Mouse (Mus musculus) cortical plate, adult 2 months (tissue): ENCODE measurements at regions not wholly inside any gene's neighbourhood (a gene's known extent, or its start where the extent isn't known, plus 50 kb on each side); places are given as distances from the start of the nearest gene placed in this dataset.

Experiments used
- H3K27ac ChIP-seq: fragments of 200-500 bp; 2 replicates; pipeline ENCODE4 v1.5.1; 2012; ENCODE audit warnings: low read length, control low read depth, inconsistent platforms; ENCODE audit not compliant: insufficient read depth
- H3K4me1 ChIP-seq: fragments of 200-500 bp; 2 replicates; pipeline ENCODE4 v1.6.1; 2011; ENCODE audit warnings: low read length; ENCODE audit not compliant: control insufficient read depth, insufficient read depth
- H3K4me3 ChIP-seq: fragments of 200-500 bp; 2 replicates; pipeline ENCODE4 v1.5.1; 2011; ENCODE audit warnings: mild to moderate bottlenecking, low read length, control low read depth; ENCODE audit not compliant: insufficient read depth
- CTCF ChIP-seq: fragments of 200-500 bp; IDR thresholded peaks from 2 replicates; pipeline ENCODE4 v1.5.1; 2011; ENCODE audit warnings: mild to moderate bottlenecking, control low read depth, low read length; ENCODE audit not compliant: insufficient read depth; ENCODE audit errors: extremely low read depth
- POLR2A ChIP-seq: fragments of 200-500 bp; IDR thresholded peaks from 2 replicates; pipeline ENCODE4 v1.6.1; 2011; ENCODE audit warnings: mild to moderate bottlenecking, low read length, control low read depth; ENCODE audit not compliant: insufficient read depth; ENCODE audit errors: extremely low read depth

DNA sequence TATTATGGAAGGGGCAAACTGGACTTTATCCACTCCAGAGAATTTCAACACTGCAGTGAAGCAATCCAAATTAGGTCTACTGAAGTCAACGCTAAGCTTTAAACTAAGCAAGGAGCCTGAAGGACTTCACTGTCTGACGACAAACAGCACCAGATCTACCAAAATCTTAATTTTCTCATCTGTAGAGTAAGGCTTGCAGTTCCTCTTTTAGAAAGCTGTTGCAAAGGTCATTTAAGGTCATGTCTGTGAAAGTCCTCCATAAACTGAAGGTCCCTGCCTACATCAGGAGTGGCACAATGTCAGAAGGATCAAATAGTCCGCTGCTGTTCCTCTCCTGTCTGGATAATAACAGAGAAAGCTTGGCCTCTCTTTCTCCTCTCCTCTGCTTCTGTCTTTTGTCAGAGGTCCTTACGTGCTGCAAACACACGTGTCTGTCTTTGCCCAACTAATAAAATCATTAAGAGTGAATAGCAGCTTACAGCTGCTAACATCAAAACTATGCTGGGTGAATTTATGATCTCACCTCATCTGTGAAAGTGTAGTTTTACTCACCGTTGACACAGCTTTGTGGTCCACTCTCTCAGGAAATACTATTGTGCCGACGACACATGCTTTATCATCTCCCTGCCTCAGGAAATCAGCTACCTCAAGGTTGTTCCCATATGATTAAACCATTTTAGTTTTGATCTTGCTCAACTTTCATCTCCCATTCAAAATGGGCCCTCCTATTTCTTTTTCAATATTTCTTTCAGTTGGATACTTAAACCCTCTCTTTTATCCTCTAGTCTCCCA, 117.9 kb upstream of the Tas2r134 start:
- Histone ChIP-seq H3K4me3 (no peak overlapping the region), H3K27ac (no peak overlapping the region), H3K4me1 (no peaks in the 10 kb centered on the region)
- TF ChIP-seq POLR2A: no peak
- no peak for TF ChIP-seq CTCF

DNA sequence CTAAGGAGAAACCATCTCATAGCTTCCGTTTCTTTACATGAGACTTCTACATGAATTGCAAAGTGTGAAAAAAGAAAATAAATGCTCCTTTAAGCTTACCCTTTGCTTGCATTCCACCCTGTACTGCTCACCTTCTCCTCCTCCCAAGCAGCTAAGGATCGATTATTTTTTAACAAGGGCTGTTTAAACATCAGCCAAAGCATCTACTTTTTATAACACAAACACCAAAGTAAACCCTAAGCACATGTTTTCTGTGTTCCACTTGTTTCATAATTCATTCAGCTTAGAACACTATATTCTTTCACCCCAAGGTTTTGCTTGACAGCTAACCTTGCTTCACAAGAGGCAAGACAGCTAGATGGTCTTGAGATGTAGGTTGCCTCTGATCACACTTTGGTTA, 129.4 kb upstream of the Tas2r134 start:
- no peak for TF ChIP-seq CTCF
- no peak for TF ChIP-seq POLR2A
- H3K4me3 ChIP-seq: no peak overlapping the region
- H3K4me1 ChIP-seq: no peaks in the 10 kb centered on the region
- no peak overlapping the region for H3K27ac ChIP-seq

DNA sequence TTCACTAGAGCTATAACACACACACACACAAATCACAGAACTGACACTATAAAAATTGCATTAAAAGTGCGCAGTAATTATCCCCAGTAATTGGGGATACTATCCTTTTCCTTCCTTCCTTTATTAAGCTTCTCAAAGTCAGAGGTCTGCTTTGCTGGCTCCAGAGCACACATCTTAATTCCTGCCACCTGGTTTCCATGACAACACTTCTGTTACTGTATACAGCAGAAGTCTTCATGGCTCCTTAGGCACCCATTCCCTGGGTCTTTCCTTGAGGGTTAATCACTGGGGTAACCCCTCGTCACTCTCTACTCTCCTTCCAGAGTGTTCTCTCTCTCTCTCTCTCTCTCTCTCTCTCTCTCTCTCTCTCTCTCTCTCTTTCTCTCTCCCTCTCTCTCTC, 153.6 kb upstream of the Tas2r134 start:
- Histone ChIP-seq H3K27ac (no peak overlapping the region), H3K4me1 (no peaks in the 10 kb centered on the region), H3K4me3 (no peak overlapping the region)
- TF ChIP-seq CTCF: no peak
- TF ChIP-seq POLR2A: no peak

DNA sequence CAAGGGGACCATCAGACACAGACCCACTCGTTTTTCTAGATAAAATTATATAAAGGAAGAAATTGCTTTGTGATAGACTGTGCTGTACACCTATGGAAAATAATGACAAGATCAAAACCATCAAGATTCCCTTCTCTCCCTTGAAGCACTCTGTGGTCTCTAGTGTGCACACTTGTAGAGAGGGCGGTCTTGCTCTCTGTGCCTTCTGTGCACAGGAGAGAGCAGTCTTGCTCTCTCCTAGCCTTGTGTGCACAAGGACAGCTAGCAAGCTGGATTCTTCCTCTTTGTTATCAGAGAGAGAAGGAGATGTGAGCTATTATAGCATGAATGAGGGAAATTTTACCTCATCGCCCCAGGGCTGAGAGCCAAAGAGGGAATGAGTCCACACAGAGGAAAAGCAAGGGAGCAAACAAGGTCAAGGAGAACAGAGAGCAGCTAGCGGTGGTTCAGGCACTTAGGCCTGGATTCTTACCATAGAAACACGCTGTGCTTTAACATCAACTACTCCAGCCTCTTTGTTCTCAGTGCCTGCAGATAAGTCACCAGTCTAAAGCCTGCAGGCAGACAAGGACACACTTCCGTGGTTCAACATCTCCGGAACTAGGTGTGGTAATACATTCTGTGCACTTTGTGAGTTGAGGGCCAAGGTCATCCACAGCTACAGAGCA, 160.2 kb upstream of the Tas2r134 start:
- TF ChIP-seq POLR2A (no peak), CTCF (no peak)
- Histone ChIP-seq H3K27ac (no peak overlapping the region), H3K4me1 (no peaks in the 10 kb centered on the region), H3K4me3 (no peak overlapping the region)

DNA sequence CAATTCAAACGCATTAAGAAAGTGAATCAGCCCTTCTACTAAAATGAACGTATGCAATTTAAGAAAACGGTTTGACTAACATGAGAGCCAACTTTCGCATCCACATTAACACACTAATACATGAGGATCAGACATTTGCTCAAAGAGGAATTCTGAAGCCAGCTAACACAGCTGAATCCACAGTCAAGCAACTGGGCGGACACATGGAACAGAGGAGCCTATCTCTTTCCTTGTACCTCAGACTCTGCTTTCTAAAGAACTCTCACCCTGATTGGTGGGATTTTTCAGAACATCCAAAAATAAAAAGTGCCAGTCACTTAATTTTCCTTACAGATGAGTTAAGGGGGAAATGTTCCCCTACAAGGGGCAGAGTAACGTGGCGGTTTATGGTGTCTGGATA, 161.3 kb upstream of the Tas2r134 start:
- H3K4me3 ChIP-seq: no peak overlapping the region
- no peak overlapping the region for H3K27ac ChIP-seq
- no peaks in the 10 kb centered on the region for H3K4me1 ChIP-seq
- TF ChIP-seq CTCF (no peak), POLR2A (no peak)

DNA sequence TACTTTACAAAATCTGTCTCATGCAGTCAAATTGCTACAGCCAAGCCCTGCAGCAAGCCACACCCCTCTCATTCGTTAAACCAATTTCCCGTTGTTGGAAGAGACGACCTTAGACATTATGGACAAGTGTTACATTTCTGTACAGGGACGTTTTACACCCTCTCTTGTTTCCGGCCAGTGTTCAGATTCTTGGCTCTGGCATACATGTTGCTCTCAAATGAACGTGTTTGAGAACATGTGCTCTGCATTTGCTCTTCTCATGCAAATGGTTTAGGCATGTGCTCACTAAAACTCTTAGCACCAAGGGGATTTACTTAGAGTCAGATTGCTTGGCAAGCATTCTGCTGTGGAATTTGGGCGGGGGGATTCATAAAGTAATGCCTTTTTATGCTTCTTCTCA, 161.7 kb upstream of the Tas2r134 start:
- Histone ChIP-seq H3K27ac (no peak overlapping the region), H3K4me3 (no peak overlapping the region), H3K4me1 (no peaks in the 10 kb centered on the region; the same call in 1 of the 2 replicates)
- TF ChIP-seq CTCF: no peak
- TF ChIP-seq POLR2A: no peak

DNA sequence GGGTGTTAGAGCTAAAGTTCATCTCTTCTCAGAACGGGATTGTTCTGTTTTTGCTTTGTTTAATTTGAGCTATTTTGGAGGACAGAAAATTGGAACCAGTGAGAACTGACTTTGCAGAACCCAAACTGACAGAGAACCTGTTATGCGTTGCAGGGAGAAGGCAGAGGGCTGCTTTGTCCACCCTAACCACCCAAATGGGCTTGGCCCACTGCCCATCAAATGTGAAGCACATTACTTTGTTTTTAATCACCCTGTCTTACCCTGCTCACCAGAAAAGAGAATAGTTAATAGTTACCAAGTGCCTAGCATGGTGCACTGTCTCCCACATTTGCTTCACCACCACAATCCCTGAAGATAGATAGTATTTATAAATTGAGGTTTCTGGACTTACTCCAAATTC, 163.0 kb upstream of the Tas2r134 start:
- no peak overlapping the region for H3K4me3 ChIP-seq
- no peaks in the 10 kb centered on the region; the same call in 1 of the 2 replicates for H3K4me1 ChIP-seq
- no peak for TF ChIP-seq CTCF
- H3K27ac ChIP-seq: no peak overlapping the region

DNA sequence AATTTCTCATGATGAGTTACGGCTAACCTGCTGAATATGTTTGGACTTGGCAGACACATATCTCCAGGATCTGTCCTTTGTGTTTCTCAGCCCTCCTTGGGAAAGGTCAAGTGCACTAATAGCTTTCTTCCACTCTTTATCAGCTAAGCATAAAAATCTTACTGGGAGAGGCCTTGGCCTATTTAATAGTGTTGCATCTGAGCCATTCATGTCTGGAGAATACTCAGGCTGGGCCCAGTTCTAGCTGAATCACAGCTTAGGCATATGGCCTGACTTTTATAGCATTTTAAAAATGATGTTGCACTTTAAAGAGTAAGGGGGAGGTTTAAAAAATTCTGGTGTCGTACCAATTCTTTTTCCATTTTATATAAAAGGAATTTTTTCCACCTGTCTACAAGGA, 166.4 kb upstream of the Tas2r134 start:
- H3K4me1 ChIP-seq: no peaks in the 10 kb centered on the region; the same call in 1 of the 2 replicates
- TF ChIP-seq CTCF (no peak), POLR2A (no peak)
- peak overlapping the region; percentile 77 for H3K27ac ChIP-seq
- no peak overlapping the region for H3K4me3 ChIP-seq

DNA sequence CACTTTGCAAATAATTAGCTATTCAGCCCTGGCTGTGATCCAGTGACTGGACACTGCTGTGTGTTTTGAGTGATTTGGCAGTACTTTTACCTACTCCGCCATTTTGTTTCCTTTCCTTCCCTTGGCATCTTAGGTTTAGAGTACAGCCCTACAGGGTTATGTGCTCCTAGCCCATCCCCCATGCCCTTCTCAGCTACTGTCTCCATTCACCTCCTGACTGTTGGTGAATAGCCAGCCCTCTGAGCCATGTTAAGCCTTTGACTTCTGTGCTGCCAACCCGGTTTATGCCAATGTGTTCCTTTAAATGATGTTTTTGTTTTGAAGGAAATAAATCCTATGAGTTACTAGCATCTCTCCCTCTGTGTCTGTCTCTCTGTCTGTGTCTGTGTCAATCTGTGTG, 167.8 kb upstream of the Tas2r134 start:
- TF ChIP-seq CTCF (no peak), POLR2A (no peak)
- Histone ChIP-seq H3K4me3 (no peak overlapping the region), H3K27ac (no peak overlapping the region), H3K4me1 (no peaks in the 10 kb centered on the region; the same call in 1 of the 2 replicates)

DNA sequence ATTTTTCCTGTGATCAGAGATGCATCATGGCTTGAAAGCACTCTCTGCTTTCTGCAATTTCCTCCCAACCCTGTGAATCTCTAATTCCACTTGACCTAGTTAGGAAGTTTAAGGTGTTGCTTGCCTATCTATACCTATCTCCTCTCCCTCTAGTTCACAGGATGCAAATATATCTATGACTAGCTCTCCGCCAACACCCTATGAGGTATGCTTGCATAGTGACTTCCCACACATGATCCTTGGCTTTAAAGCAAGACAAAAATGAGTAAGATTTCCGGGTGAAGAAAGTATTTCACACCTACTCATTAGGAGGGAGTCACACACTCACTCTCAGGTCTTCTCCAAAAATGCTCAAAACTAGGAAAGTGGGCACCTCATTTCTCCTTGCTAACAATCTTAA, 169.6 kb upstream of the Tas2r134 start:
- no peak overlapping the region for H3K27ac ChIP-seq
- TF ChIP-seq POLR2A (no peak), CTCF (no peak)
- H3K4me1 ChIP-seq: no peaks in the 10 kb centered on the region; the same call in 1 of the 2 replicates
- H3K4me3 ChIP-seq: no peak overlapping the region
